Mouse (Mus musculus): ENCODE results near the gene Btbd11. TPM values are rescaled to one million over a fixed set of nuclear protein-coding genes. Genes with fewer than 3 reads are reported as not detected.

The Btbd11 gene
- 8.2 and 8.3 TPM in 2 replicates for polyA plus RNA-seq (2014; fragmentation: Nextera tagmentation; extraction: Ambion mirVana)

- WGBS = under 1% methylated on average over 45 of the region's 46 CpGs
- Histone ChIP-seq H3K9ac (ENCODE audit: low read depth, low read length) (peak within 1 kb of the TSS; percentile 63), H3K36me3 (ENCODE audit: control insufficient read depth, insufficient read depth, low read length) (no peaks in the 10 kb centered on the region), H3K9me3 (ENCODE audit: control insufficient read depth, low read length) (no peaks in the 10 kb centered on the region), H3K27ac (ENCODE audit: low read depth, low read length) (peak within 1 kb of the TSS; percentile 67; the same call in 1 of the 2 replicates), H3K4me1 (replicated peaks; ENCODE audit: control insufficient read depth, insufficient read depth, low read length) (peaks cover 3% of the 10 kb centered on the region; the same call in 1 of the 2 replicates), H3K27me3 (ENCODE audit: control insufficient read depth, insufficient read depth, low read length) (peaks cover 2% of the 10 kb centered on the region; the same call in 1 of the 2 replicates), H3K4me3 (ENCODE audit: low read depth, low read length) (peak within 1 kb of the TSS; percentile 49), H3K4me2 (replicated peaks; ENCODE audit: low read depth, low read length) (peak within 1 kb of the TSS; percentile 99)
- peak; percentile 93 for DNase-seq (ENCODE audit: low spot score)
- ATAC-seq (ENCODE audit: low FRiP score) = peak; percentile 95
Observed at GRCm38 (mm10) chr10:85386605-85387218, at the start of gene Btbd11. Btbd11 (plus strand) TSS chr10:85386814.

- H3K4me1 ChIP-seq (replicated peaks; ENCODE audit: control insufficient read depth, insufficient read depth, low read length) = no peaks in the 10 kb centered on the region
- H3K27ac ChIP-seq (ENCODE audit: low read depth, low read length) = no peak overlapping the region
- no peak for ATAC-seq (ENCODE audit: low FRiP score)
- no peaks in the 10 kb centered on the region for H3K27me3 ChIP-seq (ENCODE audit: control insufficient read depth, insufficient read depth, low read length)
- WGBS = 80% methylated on average over 12 of the region's 12 CpGs
- DNase-seq (ENCODE audit: low spot score) = no peak
- no peaks in the 10 kb centered on the region for H3K36me3 ChIP-seq (ENCODE audit: control insufficient read depth, insufficient read depth, low read length)
- no peak overlapping the region for H3K9ac ChIP-seq (ENCODE audit: low read depth, low read length)
- H3K4me3 ChIP-seq (ENCODE audit: low read depth, low read length) = no peak overlapping the region
- H3K4me2 ChIP-seq (replicated peaks; ENCODE audit: low read depth, low read length) = no peak overlapping the region
- no peaks in the 10 kb centered on the region for H3K9me3 ChIP-seq (ENCODE audit: control insufficient read depth, low read length)
Observed at GRCm38 (mm10) chr10:85338733-85339132, 47.9 kb upstream of the Btbd11 start.

- Histone ChIP-seq H3K9ac (ENCODE audit: low read depth, low read length) (no peak overlapping the region), H3K4me2 (replicated peaks; ENCODE audit: low read depth, low read length) (no peak overlapping the region), H3K27ac (ENCODE audit: low read depth, low read length) (no peak overlapping the region), H3K36me3 (ENCODE audit: control insufficient read depth, insufficient read depth, low read length) (no peaks in the 10 kb centered on the region), H3K4me1 (replicated peaks; ENCODE audit: control insufficient read depth, insufficient read depth, low read length) (no peaks in the 10 kb centered on the region), H3K9me3 (ENCODE audit: control insufficient read depth, low read length) (no peaks in the 10 kb centered on the region), H3K4me3 (ENCODE audit: low read depth, low read length) (no peak overlapping the region), H3K27me3 (ENCODE audit: control insufficient read depth, insufficient read depth, low read length) (no peaks in the 10 kb centered on the region)
- no peak for DNase-seq (ENCODE audit: low spot score)
- 100% methylated on average over 1 of the region's 1 CpGs for WGBS
- ATAC-seq (ENCODE audit: low FRiP score) = no peak
Observed at GRCm38 (mm10) chr10:85341867-85342266, 44.7 kb upstream of the Btbd11 start.

- no peak overlapping the region for H3K4me2 ChIP-seq (replicated peaks; ENCODE audit: low read depth, low read length)
- DNase-seq (ENCODE audit: low spot score) = no peak
- H3K36me3 ChIP-seq (ENCODE audit: control insufficient read depth, insufficient read depth, low read length) = no peaks in the 10 kb centered on the region
- H3K9ac ChIP-seq (ENCODE audit: low read depth, low read length) = no peak overlapping the region
- H3K9me3 ChIP-seq (ENCODE audit: control insufficient read depth, low read length) = no peaks in the 10 kb centered on the region
- H3K27me3 ChIP-seq (ENCODE audit: control insufficient read depth, insufficient read depth, low read length) = no peaks in the 10 kb centered on the region
- no peak overlapping the region for H3K4me3 ChIP-seq (ENCODE audit: low read depth, low read length)
- no peak overlapping the region for H3K27ac ChIP-seq (ENCODE audit: low read depth, low read length)
- ATAC-seq (ENCODE audit: low FRiP score) = no peak
- H3K4me1 ChIP-seq (replicated peaks; ENCODE audit: control insufficient read depth, insufficient read depth, low read length) = no peaks in the 10 kb centered on the region
- WGBS = 89% methylated on average over 9 of the region's 9 CpGs
Observed at GRCm38 (mm10) chr10:85347171-85347570, 39.4 kb upstream of the Btbd11 start.

GRCm38 (mm10) chr10:85352505-85352904 is 34.1 kb upstream of the Btbd11 start:
- H3K36me3 ChIP-seq (ENCODE audit: control insufficient read depth, insufficient read depth, low read length) = no peaks in the 10 kb centered on the region
- H3K4me1 ChIP-seq (replicated peaks; ENCODE audit: control insufficient read depth, insufficient read depth, low read length) = no peaks in the 10 kb centered on the region
- H3K4me3 ChIP-seq (ENCODE audit: low read depth, low read length) = no peak overlapping the region
- no peak for ATAC-seq (ENCODE audit: low FRiP score)
- no peaks in the 10 kb centered on the region for H3K9me3 ChIP-seq (ENCODE audit: control insufficient read depth, low read length)
- DNase-seq (ENCODE audit: low spot score) = no peak
- no peak overlapping the region for H3K9ac ChIP-seq (ENCODE audit: low read depth, low read length)
- no peaks in the 10 kb centered on the region for H3K27me3 ChIP-seq (ENCODE audit: control insufficient read depth, insufficient read depth, low read length)
- WGBS = 81% methylated on average over 2 of the region's 2 CpGs
- H3K27ac ChIP-seq (ENCODE audit: low read depth, low read length) = no peak overlapping the region
- no peak overlapping the region for H3K4me2 ChIP-seq (replicated peaks; ENCODE audit: low read depth, low read length)

- Histone ChIP-seq H3K4me2 (replicated peaks; ENCODE audit: low read depth, low read length) (no peak overlapping the region), H3K4me3 (ENCODE audit: low read depth, low read length) (no peak overlapping the region), H3K9me3 (ENCODE audit: control insufficient read depth, low read length) (no peaks in the 10 kb centered on the region), H3K27me3 (ENCODE audit: control insufficient read depth, insufficient read depth, low read length) (no peaks in the 10 kb centered on the region), H3K27ac (ENCODE audit: low read depth, low read length) (no peak overlapping the region), H3K4me1 (replicated peaks; ENCODE audit: control insufficient read depth, insufficient read depth, low read length) (no peaks in the 10 kb centered on the region), H3K9ac (ENCODE audit: low read depth, low read length) (no peak overlapping the region), H3K36me3 (ENCODE audit: control insufficient read depth, insufficient read depth, low read length) (no peaks in the 10 kb centered on the region)
- ATAC-seq (ENCODE audit: low FRiP score) (no peak), DNase-seq (ENCODE audit: low spot score) (no peak)
- WGBS = 82% methylated on average over 1 of the region's 1 CpGs
Observed at GRCm38 (mm10) chr10:85354270-85354669, 32.3 kb upstream of the Btbd11 start.

GRCm38 (mm10) chr10:85359501-85360066 is 27.0 kb upstream of the Btbd11 start:
- 90% methylated on average over 3 of the region's 3 CpGs for WGBS

GRCm38 (mm10) chr10:85362766-85363442 is 23.7 kb upstream of the Btbd11 start:
- Histone ChIP-seq H3K4me3 (ENCODE audit: low read depth, low read length) (no peak overlapping the region), H3K27me3 (ENCODE audit: control insufficient read depth, insufficient read depth, low read length) (no peaks in the 10 kb centered on the region), H3K9ac (ENCODE audit: low read depth, low read length) (no peak overlapping the region), H3K4me1 (replicated peaks; ENCODE audit: control insufficient read depth, insufficient read depth, low read length) (no peaks in the 10 kb centered on the region), H3K36me3 (ENCODE audit: control insufficient read depth, insufficient read depth, low read length) (no peaks in the 10 kb centered on the region), H3K9me3 (ENCODE audit: control insufficient read depth, low read length) (no peaks in the 10 kb centered on the region), H3K27ac (ENCODE audit: low read depth, low read length) (no peak overlapping the region), H3K4me2 (replicated peaks; ENCODE audit: low read depth, low read length) (no peak overlapping the region)
- ATAC-seq (ENCODE audit: low FRiP score) = peak; percentile 56
- WGBS = 65% methylated on average over 9 of the region's 9 CpGs
- no peak for DNase-seq (ENCODE audit: low spot score)

More at GRCm38 (mm10) chr10:85359501-85360066, 27.0 kb upstream of the Btbd11 start:
- no peaks in the 10 kb centered on the region for H3K27me3 ChIP-seq (ENCODE audit: control insufficient read depth, insufficient read depth, low read length)
- no peaks in the 10 kb centered on the region for H3K36me3 ChIP-seq (ENCODE audit: control insufficient read depth, insufficient read depth, low read length)
- DNase-seq (ENCODE audit: low spot score) (no peak), ATAC-seq (ENCODE audit: low FRiP score) (no peak)
- H3K9me3 ChIP-seq (ENCODE audit: control insufficient read depth, low read length) = no peaks in the 10 kb centered on the region
- no peaks in the 10 kb centered on the region for H3K4me1 ChIP-seq (replicated peaks; ENCODE audit: control insufficient read depth, insufficient read depth, low read length)
- no peak overlapping the region for H3K4me3 ChIP-seq (ENCODE audit: low read depth, low read length)
- no peak overlapping the region for H3K9ac ChIP-seq (ENCODE audit: low read depth, low read length)
- H3K4me2 ChIP-seq (replicated peaks; ENCODE audit: low read depth, low read length) = no peak overlapping the region
- no peak overlapping the region for H3K27ac ChIP-seq (ENCODE audit: low read depth, low read length)

Data from hindbrain, embryonic 11.5 days (tissue).